Mouse (Mus musculus): ENCODE data around the gene Chst7. TPM values are rescaled to one million over a fixed set of nuclear protein-coding genes. Genes with fewer than 3 reads are reported as not detected.

Gene Chst7
- 2.2 and 2.4 TPM in 2 replicates for polyA plus RNA-seq (2015; fragmentation: Nextera tagmentation; extraction: Ambion mirVana)

DNA sequence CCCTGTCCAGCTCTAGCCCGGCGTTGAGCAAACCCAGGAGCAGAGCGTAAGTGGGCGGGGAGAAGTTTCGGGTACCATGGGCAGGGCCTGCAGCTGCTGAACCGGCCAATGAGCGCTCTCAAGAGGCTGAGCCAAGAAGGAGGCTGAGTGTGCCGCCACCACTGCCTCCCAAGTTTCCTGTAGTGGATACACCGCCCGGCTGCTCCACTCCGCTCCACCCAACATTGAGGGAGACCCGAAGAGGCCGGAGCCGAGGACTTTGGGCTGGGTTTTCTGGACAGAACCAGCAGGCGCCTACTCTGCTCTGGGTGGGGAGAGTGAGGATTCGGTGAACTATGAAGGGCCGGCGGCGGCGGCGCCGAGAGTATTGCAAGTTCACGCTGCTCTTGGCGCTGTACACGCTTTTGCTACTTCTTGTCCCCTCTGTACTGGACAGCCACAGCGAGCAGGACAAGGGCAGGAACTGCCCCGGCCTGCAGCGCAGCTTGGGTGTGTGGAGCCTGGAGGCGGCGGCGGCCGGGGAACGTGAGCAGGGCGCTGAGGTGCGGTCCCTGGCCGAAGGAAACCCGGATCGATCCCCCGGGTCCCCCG lies at the start of gene Chst7:
Gene Chst7, plus strand, starts transcription at position 180 of the 591 bp plus-strand sequence.
- peak; percentile 96 for ATAC-seq (ENCODE audit: low FRiP score, low read depth)
- peak within 1 kb of the TSS; percentile 73 for H3K4me2 ChIP-seq (replicated peaks)
- H3K36me3 ChIP-seq, result no peaks in the 10 kb centered on the region
- H3K9ac ChIP-seq, result peak within 1 kb of the TSS; percentile 13; the same call in 1 of the 2 replicates
- no peaks in the 10 kb centered on the region for H3K9me3 ChIP-seq
- 14% methylated on average over 40 of the region's 40 CpGs for WGBS
- no peaks in the 10 kb centered on the region for H3K4me1 ChIP-seq
- H3K27me3 ChIP-seq, result peaks cover 25% of the 10 kb centered on the region
- no peak within 1 kb of the TSS for H3K27ac ChIP-seq
- peak within 1 kb of the TSS; percentile 47 for H3K4me3 ChIP-seq

DNA sequence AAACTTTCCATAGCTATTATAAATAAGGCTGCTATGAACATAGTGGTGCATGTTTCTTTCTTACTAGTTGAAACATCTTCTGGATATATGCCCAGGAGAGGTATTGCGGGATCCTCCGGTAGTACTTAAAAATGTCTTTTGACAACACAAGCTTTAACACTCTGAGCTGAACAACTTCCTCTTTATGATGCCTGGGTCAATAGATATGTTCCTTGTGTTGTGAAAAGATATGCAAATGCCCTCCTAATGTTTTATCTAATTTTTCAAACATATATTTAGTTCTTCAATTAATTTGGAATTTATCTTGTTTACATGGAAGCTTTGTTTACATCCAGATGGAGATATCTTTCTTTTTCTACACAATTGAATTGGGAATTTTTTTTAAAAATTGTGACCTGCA lies 47.1 kb upstream of the Chst7 start:
- no peaks in the 10 kb centered on the region for H3K27me3 ChIP-seq
- no peaks in the 10 kb centered on the region for H3K4me1 ChIP-seq
- no peak overlapping the region for H3K9ac ChIP-seq
- H3K9me3 ChIP-seq, result no peaks in the 10 kb centered on the region
- no peak for ATAC-seq (ENCODE audit: low FRiP score, low read depth)
- H3K4me3 ChIP-seq, result no peak overlapping the region
- H3K4me2 ChIP-seq (replicated peaks), result no peak overlapping the region
- no peaks in the 10 kb centered on the region for H3K36me3 ChIP-seq
- no peak overlapping the region for H3K27ac ChIP-seq
- WGBS, result 98% methylated on average over 2 of the region's 2 CpGs

DNA sequence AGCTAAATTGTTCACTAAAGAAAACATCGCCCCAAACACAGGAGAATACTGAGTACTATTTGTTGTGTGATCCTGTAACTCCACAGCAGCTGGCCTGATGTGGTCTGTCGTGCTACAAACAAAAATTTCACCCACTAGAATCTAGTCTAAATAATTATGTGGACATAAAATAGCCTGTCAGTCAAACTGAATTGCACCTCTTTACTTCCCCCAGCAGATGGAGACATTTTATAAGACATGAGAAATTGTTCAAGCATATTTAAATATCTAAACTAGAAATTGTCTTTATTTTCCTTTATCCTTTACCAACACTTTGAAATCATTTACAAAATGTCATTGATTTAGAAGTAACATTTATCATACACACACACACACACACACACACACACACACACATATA lies 38.4 kb upstream of the Chst7 start:
- WGBS, result 36% methylated on average over 2 of the region's 2 CpGs
- Histone ChIP-seq H3K36me3 (no peaks in the 10 kb centered on the region), H3K9me3 (no peaks in the 10 kb centered on the region), H3K4me1 (no peaks in the 10 kb centered on the region), H3K4me3 (no peak overlapping the region), H3K27me3 (no peaks in the 10 kb centered on the region), H3K9ac (no peak overlapping the region), H3K27ac (no peak overlapping the region), H3K4me2 (replicated peaks) (no peak overlapping the region)
- no peak for ATAC-seq (ENCODE audit: low FRiP score, low read depth)

- ATAC-seq (ENCODE audit: low FRiP score, low read depth), result peak; percentile 41
- Histone ChIP-seq H3K27ac (no peak overlapping the region), H3K36me3 (no peaks in the 10 kb centered on the region), H3K4me3 (peak overlapping the region; percentile 47), H3K4me2 (replicated peaks) (peak overlapping the region; percentile 73), H3K4me1 (no peaks in the 10 kb centered on the region), H3K9me3 (no peaks in the 10 kb centered on the region), H3K9ac (no peak overlapping the region), H3K27me3 (peaks cover 25% of the 10 kb centered on the region)
- WGBS, result 22% methylated on average over 51 of the region's 65 CpGs
Measured at GRCm38 (mm10) chrX:20060096-20060768, 872 bp downstream of the Chst7 start.

- Histone ChIP-seq H3K4me2 (replicated peaks) (peak overlapping the region; percentile 73), H3K36me3 (no peaks in the 10 kb centered on the region), H3K4me3 (peak overlapping the region; percentile 47), H3K4me1 (no peaks in the 10 kb centered on the region), H3K27ac (no peak overlapping the region), H3K27me3 (peaks cover 25% of the 10 kb centered on the region), H3K9ac (no peak overlapping the region), H3K9me3 (no peaks in the 10 kb centered on the region)
- WGBS, result 19% methylated on average over 40 of the region's 47 CpGs
- ATAC-seq (ENCODE audit: low FRiP score, low read depth), result peak; percentile 37; the same call in 1 of the 2 replicates
Measured at GRCm38 (mm10) chrX:20060769-20061315, 1.5 kb downstream of the Chst7 start.

DNA sequence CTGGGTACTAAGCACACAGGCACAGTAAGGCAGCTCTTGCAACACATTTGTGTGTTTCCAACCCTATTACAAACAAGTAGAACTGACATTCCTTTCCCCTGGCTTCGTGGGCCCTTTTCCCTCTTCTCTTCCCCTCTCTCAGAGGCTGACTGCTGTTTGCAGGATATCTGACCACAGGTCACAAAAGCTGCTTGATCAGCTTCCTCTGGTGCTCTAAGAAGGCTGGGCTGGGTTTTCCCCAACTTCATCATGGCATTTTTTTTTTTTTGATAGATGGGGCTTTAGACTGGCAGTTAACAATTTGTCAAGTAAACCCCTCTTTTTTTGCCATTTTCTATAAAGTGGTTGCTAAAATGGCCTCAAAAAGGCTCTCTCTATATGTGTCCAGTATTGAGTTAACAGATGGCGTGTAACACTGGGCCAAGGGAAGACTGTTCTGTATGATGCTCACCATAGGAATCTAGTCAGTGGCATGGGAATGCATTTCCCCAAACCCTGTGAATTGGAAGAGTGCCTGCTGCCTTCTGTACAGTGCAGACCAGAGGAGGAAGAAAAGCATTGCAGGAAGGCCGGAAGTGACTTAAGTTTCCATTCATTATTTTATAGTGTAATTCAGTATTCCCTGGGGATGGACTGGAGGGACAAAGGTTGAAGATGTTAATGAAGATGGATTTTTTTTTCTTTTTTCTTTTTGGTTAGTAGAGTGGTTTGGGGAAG lies 2.6 kb downstream of the Chst7 start:
- Histone ChIP-seq H3K4me3 (no peak overlapping the region), H3K4me2 (replicated peaks) (no peak overlapping the region), H3K27ac (no peak overlapping the region), H3K27me3 (peaks cover 25% of the 10 kb centered on the region), H3K36me3 (no peaks in the 10 kb centered on the region), H3K4me1 (no peaks in the 10 kb centered on the region), H3K9ac (no peak overlapping the region), H3K9me3 (no peaks in the 10 kb centered on the region)
- no peak for ATAC-seq (ENCODE audit: low FRiP score, low read depth)
- 46% methylated on average over 3 of the region's 3 CpGs for WGBS

DNA sequence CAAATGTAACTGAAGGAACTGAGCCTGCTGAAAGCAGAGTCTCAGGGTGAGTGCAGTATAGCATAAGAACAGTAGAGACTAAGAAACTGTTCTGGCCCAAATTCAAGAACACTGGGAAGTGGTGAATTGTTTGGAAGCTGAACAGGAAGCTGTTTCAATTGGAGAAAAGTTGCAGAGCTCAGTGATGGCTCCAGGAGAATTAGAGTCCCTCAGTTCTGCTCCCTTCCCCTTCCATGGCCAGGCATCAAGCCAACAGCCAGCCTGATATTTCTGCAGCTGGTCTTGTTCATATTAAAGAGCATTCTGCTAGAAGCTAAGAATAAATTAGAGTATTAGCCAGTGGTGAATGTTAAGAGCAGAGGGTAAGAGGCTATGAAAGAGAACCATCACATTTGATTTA lies 7.3 kb downstream of the Chst7 start:
- ATAC-seq (ENCODE audit: low FRiP score, low read depth), result no peak
- no peaks in the 10 kb centered on the region for H3K36me3 ChIP-seq

DNA sequence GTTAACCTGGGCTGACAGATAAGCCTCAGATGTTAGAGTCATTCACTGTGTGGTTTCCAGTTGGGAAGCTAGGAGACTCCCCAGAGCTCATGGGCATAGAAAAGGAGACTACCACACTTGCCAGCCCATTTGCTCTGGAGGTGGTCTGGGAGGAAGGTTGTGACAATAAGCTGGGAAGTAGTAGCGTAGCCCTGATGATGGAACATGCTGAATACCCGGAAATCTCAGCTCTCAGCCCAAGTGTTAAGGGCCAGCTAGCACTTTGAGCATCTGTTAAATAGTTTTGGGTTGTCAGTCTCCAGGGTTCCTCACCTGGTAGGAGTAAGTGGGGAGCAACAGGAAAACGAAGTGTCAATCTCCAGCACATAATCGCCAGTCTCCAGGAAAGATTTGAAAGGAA lies 10.8 kb downstream of the Chst7 start:
- Histone ChIP-seq H3K9me3 (no peaks in the 10 kb centered on the region), H3K27ac (no peak overlapping the region), H3K27me3 (no peaks in the 10 kb centered on the region), H3K4me1 (no peaks in the 10 kb centered on the region), H3K9ac (no peak overlapping the region), H3K36me3 (no peaks in the 10 kb centered on the region), H3K4me2 (replicated peaks) (no peak overlapping the region), H3K4me3 (no peak overlapping the region)
- 32% methylated on average over 4 of the region's 4 CpGs for WGBS
- no peak for ATAC-seq (ENCODE audit: low FRiP score, low read depth)

More for the DNA sequence above, 7.3 kb downstream of the Chst7 start:
- Histone ChIP-seq H3K9ac (no peak overlapping the region), H3K4me2 (replicated peaks) (no peak overlapping the region), H3K9me3 (no peaks in the 10 kb centered on the region), H3K4me3 (no peak overlapping the region), H3K4me1 (no peaks in the 10 kb centered on the region), H3K27me3 (peaks cover 5% of the 10 kb centered on the region), H3K27ac (no peak overlapping the region)

GRCm38 (mm10) chrX:20117717-20118116 lies 58.4 kb downstream of the Chst7 start:
- no peak for ATAC-seq (ENCODE audit: low FRiP score, low read depth)
- H3K4me2 ChIP-seq (replicated peaks), result no peak overlapping the region
- no peak overlapping the region for H3K9ac ChIP-seq
- H3K27me3 ChIP-seq, result no peaks in the 10 kb centered on the region
- no peak overlapping the region for H3K27ac ChIP-seq
- WGBS, result 72% methylated on average over 2 of the region's 2 CpGs
- no peaks in the 10 kb centered on the region for H3K4me1 ChIP-seq
- no peaks in the 10 kb centered on the region for H3K36me3 ChIP-seq
- H3K9me3 ChIP-seq, result no peaks in the 10 kb centered on the region
- no peak overlapping the region for H3K4me3 ChIP-seq

DNA sequence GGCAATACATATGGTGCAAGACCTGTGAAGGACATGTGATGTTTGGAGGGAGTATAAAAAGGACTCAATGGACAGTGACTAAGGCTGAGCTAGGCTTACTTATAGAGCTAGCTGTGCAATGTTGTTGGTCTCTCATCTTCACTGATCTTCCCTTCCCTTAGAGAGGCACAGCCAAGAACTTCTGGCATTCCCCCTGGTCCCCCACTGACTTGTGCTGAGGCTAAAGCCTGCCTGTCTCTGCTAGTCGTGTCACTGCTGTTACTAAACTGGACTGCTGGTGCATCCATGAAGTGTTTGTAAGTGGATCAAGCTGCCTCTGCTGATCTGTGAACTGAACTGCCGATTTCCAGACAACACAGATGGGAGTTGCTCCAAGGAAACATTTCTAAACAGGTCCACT lies 66.1 kb downstream of the Chst7 start:
- H3K4me1 ChIP-seq, result no peaks in the 10 kb centered on the region
- no peak for ATAC-seq (ENCODE audit: low FRiP score, low read depth)
- H3K36me3 ChIP-seq, result no peaks in the 10 kb centered on the region
- WGBS, result 69% methylated on average over 2 of the region's 2 CpGs
- no peak overlapping the region for H3K4me3 ChIP-seq
- H3K4me2 ChIP-seq (replicated peaks), result no peak overlapping the region
- H3K27ac ChIP-seq, result no peak overlapping the region
- no peaks in the 10 kb centered on the region; the same call in 1 of the 2 replicates for H3K9me3 ChIP-seq
- H3K9ac ChIP-seq, result no peak overlapping the region
- no peaks in the 10 kb centered on the region for H3K27me3 ChIP-seq

DNA sequence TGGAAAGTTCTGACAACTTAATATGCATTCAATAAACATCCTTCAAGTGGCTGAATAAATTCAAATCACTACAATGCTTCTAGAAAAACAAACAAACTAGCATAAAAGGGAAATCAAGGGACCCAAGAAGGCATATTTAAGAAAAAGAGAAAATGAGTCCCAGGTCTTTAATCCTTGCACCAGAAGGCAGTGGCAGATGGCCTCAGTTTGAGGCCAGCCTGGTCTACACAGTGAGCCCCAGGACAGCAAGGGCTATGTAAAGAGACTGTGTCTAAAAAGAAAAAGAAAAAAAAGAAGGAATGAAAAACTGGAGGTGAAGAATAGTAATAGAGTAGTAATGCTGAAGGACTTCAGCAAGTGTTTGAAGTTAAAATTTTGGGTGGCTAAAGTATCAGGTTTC lies 69.6 kb downstream of the Chst7 start:
- Histone ChIP-seq H3K27me3 (no peaks in the 10 kb centered on the region), H3K4me1 (no peaks in the 10 kb centered on the region), H3K9me3 (no peaks in the 10 kb centered on the region; the same call in 1 of the 2 replicates), H3K36me3 (no peaks in the 10 kb centered on the region), H3K27ac (no peak overlapping the region), H3K4me2 (replicated peaks) (no peak overlapping the region), H3K9ac (no peak overlapping the region), H3K4me3 (no peak overlapping the region)
- no peak for ATAC-seq (ENCODE audit: low FRiP score, low read depth)

DNA sequence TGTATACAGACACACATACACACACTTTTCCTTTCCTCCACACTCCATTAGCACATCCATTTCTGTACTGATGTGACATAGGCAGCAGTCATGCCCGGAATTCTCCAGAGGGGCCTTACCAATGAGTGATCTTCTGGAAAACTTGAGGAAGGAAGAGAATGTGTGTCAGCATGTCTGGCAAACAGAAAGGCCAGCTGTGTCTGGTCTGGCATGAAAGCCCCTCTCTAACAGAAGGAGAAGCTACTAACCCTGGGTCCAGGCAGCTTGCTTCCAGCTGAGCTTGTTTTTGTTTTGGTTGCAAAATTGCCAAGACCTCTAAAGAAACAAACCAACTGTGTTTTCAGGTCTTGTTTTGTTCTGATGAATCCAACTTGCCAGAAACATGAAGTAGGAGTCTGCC lies 70.1 kb downstream of the Chst7 start:
- no peaks in the 10 kb centered on the region for H3K4me1 ChIP-seq
- H3K27me3 ChIP-seq, result no peaks in the 10 kb centered on the region
- H3K4me3 ChIP-seq, result no peak overlapping the region
- H3K9me3 ChIP-seq, result no peaks in the 10 kb centered on the region; the same call in 1 of the 2 replicates
- no peak overlapping the region for H3K27ac ChIP-seq
- no peaks in the 10 kb centered on the region for H3K36me3 ChIP-seq
- no peak overlapping the region for H3K9ac ChIP-seq
- ATAC-seq (ENCODE audit: low FRiP score, low read depth), result no peak
- 88% methylated on average over 1 of the region's 1 CpGs for WGBS
- H3K4me2 ChIP-seq (replicated peaks), result no peak overlapping the region

Data from limb, embryonic 13.5 days (tissue).